Mouse (Mus musculus) liver, adult 2 months (tissue): ENCODE measurements around the gene Tmigd3. TPM values are rescaled to one million over a fixed set of nuclear protein-coding genes. Genes with fewer than 3 reads are reported as not detected.
A peak's percentile ranks its signal among the peaks of the same experiment; 100 is the strongest.

ENCODE experiments used
- DNase-seq: peaks from one replicate; pipeline ENCODE4 v3.0.0-alpha.2; 2011; ENCODE audit warnings: low read depth, low spot score; ENCODE audit errors: extremely low read depth
- H3K27ac ChIP-seq: fragments of 200-500 bp; replicated peaks from 2 replicates; pipeline ENCODE4 v1.5.1; 2012; ENCODE audit warnings: low read depth, mild to moderate bottlenecking, control low read depth, inconsistent platforms, low read length; ENCODE audit not compliant: insufficient read depth
- H3K27me3 ChIP-seq: fragments of 200-500 bp; 2 replicates; pipeline ENCODE4 v1.6.1; 2012; ENCODE audit warnings: mild to moderate bottlenecking, moderate library complexity, low read length, inconsistent platforms; ENCODE audit not compliant: control insufficient read depth, insufficient read depth
- H3K36me3 ChIP-seq: fragments of 200-500 bp; 2 replicates; pipeline ENCODE4 v1.6.1; 2012; ENCODE audit warnings: low read length, inconsistent platforms; ENCODE audit not compliant: control insufficient read depth, insufficient read depth
- H3K4me1 ChIP-seq: fragments of 200-500 bp; 2 replicates; pipeline ENCODE4 v1.6.1; 2011; ENCODE audit warnings: low read length; ENCODE audit not compliant: control insufficient read depth, insufficient read depth
- H3K4me3 ChIP-seq: fragments of 200-500 bp; 2 replicates; pipeline ENCODE4 v1.5.1; 2011; ENCODE audit warnings: low read depth, mild to moderate bottlenecking, control low read depth, low read length, moderate library complexity; ENCODE audit not compliant: insufficient read depth
- H3K79me2 ChIP-seq: fragments of 200-500 bp; 2 replicates; pipeline ENCODE4 v1.6.1; 2012; ENCODE audit warnings: inconsistent platforms, mild to moderate bottlenecking, low read length, moderate library complexity; ENCODE audit not compliant: control insufficient read depth, insufficient read depth
- H3K9ac ChIP-seq: fragments of 200-500 bp; 2 replicates; pipeline ENCODE4 v1.6.1; 2012; ENCODE audit warnings: low read depth, mild to moderate bottlenecking, control low read depth, inconsistent platforms, low read length
- CTCF ChIP-seq: fragments of 200-500 bp; IDR thresholded peaks from 2 replicates; pipeline ENCODE4 v1.5.1; 2011; ENCODE audit warnings: low read depth, low read length, control low read depth
- POLR2A ChIP-seq: fragments of 200-500 bp; IDR thresholded peaks from 2 replicates; pipeline ENCODE4 v1.6.1; 2011; ENCODE audit warnings: low read length, control low read depth; ENCODE audit not compliant: insufficient read depth; ENCODE audit errors: extremely low read depth
- WGBS: fragments of 180-500 bp; shearing (Covaris S2); methylation state at CpG from one replicate; pipeline ENCODE4 v1.1.7; 2018; 5-methylcytosine and 5-hydroxymethylcytosine counted together
- polyA plus RNA-seq: library from polyadenylated mRNA; depleted of rRNA; stranded (reverse); fragments of >200 nt; gene quantifications from 2 replicates; pipeline ENCODE4 v1.2.3, GENCODE M21; 2012
- total RNA-seq: library from RNA; depleted of rRNA; stranded (reverse); fragments of >200 nt; gene quantifications from 2 replicates; pipeline ENCODE4 v1.2.3, GENCODE M21; 2014

The Tmigd3 gene
- total and polyA plus RNA-seq, 2 experiments: 0.12 TPM; not detected in 1

DNA sequence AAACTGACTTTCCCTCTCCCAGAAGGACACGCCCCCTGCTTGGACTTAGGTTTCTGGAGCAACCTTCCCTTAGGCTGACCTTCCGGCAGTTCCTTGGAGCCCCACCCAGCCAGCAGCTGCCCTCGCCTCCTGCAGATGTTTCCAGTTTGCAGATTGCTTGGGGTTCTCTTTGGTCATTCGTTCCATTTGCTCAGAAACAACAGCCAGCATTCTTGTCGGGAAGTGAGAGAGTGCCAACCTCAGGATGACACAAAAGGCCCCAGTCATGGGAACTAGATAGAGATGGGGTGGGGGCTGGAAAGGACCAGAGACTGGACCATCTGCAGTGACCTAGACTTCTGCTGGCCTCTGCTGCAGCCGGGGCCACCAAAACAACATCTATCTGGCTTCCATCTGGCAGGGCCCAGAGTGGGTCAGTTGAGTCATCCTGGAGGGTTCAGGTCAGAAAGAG lies 23.3 kb downstream of the Tmigd3 start:
- Histone ChIP-seq H3K4me3 (no peak overlapping the region), H3K79me2 (no peaks in the 10 kb centered on the region), H3K9ac (no peak overlapping the region), H3K27ac (peak overlapping the region; percentile 7), H3K4me1 (peaks cover 2% of the 10 kb centered on the region; the same call in 1 of the 2 replicates), H3K27me3 (no peaks in the 10 kb centered on the region), H3K36me3 (no peaks in the 10 kb centered on the region)
- 62% methylated on average over 6 of the region's 6 CpGs for WGBS
- DNase-seq: no peak
- TF ChIP-seq CTCF (no peak), POLR2A (no peak)

DNA sequence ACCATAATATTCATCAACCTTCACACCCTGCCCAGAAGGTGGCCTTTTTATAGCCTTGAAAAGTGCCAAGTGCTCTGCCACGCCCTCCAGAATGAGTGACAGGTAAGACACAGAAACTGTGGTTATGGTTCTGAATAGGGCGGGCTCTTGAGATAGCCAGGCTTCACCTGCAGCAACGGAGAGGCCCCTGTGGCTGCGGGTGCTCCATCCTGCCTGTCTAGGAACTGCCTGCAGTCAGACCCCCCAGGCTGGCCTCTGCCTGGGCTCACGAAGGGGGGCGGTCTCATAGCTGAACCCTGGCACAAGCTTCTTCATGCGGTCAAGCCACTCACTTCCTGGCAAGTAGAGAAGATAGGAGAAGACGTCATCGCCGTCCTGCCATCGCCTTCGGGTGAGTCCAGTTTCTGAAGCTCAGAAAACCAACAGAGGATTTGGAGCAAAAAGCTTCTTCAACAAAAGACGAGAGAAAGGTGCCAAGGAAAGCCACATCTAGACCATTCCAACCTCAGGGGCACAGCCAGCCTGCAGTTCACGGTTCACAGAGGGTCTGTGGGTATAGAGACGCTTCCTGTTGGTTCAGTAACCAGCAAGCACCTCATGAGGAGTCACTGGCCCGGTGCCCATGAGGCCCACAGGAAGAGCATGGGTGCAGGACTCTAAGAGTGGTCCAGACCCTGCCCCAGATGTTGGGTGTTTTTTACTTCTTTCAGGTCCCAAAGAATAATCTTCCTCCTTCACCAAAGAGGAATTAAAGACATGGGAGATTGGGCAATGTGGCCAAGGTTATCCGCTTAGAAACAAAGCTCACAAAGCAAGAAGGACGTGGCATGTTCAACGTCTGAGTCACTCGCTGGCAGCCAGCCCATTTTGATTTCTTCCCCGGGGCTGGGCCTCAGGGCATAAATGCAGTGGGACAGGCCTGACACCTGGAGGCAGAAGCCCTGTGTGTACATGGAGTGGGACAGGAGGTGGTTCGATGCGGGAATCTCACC lies 24.2 kb downstream of the Tmigd3 start:
- H3K27me3 ChIP-seq: no peaks in the 10 kb centered on the region
- WGBS: 55% methylated on average over 23 of the region's 23 CpGs
- DNase-seq: peak; percentile 72
- H3K79me2 ChIP-seq: no peaks in the 10 kb centered on the region
- no peaks in the 10 kb centered on the region for H3K36me3 ChIP-seq
- peak overlapping the region; percentile 22 for H3K27ac ChIP-seq
- H3K4me1 ChIP-seq: peaks cover 2% of the 10 kb centered on the region; the same call in 1 of the 2 replicates
- H3K4me3 ChIP-seq: no peak overlapping the region
- TF ChIP-seq POLR2A (no peak), CTCF (peak; percentile 83)
- H3K9ac ChIP-seq: no peak overlapping the region

DNA sequence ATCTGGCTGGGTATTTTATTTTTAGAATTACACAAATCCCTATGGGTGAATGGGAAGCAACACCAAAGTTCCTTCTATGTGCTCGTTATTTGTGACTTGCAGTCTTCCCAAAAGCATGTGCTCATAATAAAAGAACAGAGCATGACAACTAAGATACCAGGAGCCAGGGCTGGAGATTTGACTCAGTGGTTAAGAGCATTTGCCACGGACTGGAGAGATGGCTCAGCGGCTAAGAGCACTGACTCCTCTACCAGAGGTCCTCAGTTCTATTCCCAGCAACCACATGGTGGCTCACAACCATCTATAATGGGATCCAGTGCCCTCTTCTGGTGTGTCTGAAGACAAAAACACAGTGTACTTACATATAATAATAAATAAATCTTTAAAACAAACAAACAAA lies 26.1 kb downstream of the Tmigd3 start:
- H3K9ac ChIP-seq: no peak overlapping the region
- H3K4me1 ChIP-seq: peaks cover 2% of the 10 kb centered on the region; the same call in 1 of the 2 replicates
- no peaks in the 10 kb centered on the region for H3K79me2 ChIP-seq
- no peak for TF ChIP-seq CTCF
- TF ChIP-seq POLR2A: no peak
- no peak overlapping the region for H3K27ac ChIP-seq
- 93% methylated on average over 3 of the region's 3 CpGs for WGBS
- no peak for DNase-seq
- H3K36me3 ChIP-seq: no peaks in the 10 kb centered on the region
- H3K27me3 ChIP-seq: no peaks in the 10 kb centered on the region
- H3K4me3 ChIP-seq: no peak overlapping the region

- Histone ChIP-seq H3K36me3 (no peaks in the 10 kb centered on the region), H3K27me3 (no peaks in the 10 kb centered on the region), H3K27ac (no peak overlapping the region), H3K9ac (no peak overlapping the region), H3K4me1 (no peaks in the 10 kb centered on the region; the same call in 1 of the 2 replicates), H3K4me3 (no peak overlapping the region), H3K79me2 (no peaks in the 10 kb centered on the region)
- no peak for TF ChIP-seq CTCF
- no peak for TF ChIP-seq POLR2A
- WGBS: 69% methylated on average over 2 of the region's 2 CpGs
- peak; percentile 32 for DNase-seq
Observed at GRCm38 (mm10) chr3:105898325-105898724, 27.6 kb downstream of the Tmigd3 start.

DNA sequence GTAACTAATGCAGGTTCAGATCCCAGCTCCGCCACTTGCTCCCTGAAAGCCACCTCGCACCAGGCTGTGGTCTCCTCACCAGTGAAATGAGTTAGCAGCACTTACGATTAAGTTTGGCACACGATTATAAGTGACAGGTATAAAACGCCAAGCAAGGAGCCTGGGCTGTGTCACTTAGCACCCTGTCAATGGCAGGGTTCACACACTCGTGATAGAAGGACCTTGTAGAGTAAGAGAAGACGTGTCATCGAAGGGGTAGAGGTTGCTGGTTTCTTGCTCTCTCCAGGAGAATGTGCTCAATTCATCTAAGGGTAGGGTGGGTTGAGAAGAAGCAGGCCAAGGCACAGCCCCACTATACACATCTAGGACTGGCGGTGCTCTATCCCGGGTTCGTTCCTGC lies 28.2 kb downstream of the Tmigd3 start:
- WGBS: 95% methylated on average over 11 of the region's 11 CpGs
- no peak overlapping the region for H3K27ac ChIP-seq
- no peaks in the 10 kb centered on the region for H3K79me2 ChIP-seq

More for the DNA sequence above, 28.2 kb downstream of the Tmigd3 start:
- Histone ChIP-seq H3K36me3 (no peaks in the 10 kb centered on the region), H3K4me3 (no peak overlapping the region), H3K4me1 (no peaks in the 10 kb centered on the region; the same call in 1 of the 2 replicates), H3K27me3 (no peaks in the 10 kb centered on the region), H3K9ac (no peak overlapping the region)
- no peak for DNase-seq
- TF ChIP-seq POLR2A: no peak
